Mouse (Mus musculus): ENCODE data around the gene Kpna7. TPM values are rescaled to one million over a fixed set of nuclear protein-coding genes. Genes with fewer than 3 reads are reported as not detected.
"Not testable (repeated sequence)": the region's sequence is repeated elsewhere in the genome, so short reads cannot be mapped to it uniquely, and the experiment has no call there.

Gene Kpna7
- polyA plus RNA-seq, 1 experiment from 2014 or later: not detected

- Histone ChIP-seq H3K4me2 (no peak overlapping the region), H3K4me1 (no peaks in the 10 kb centered on the region)
- no peak for ATAC-seq (replicated peaks)
These were observed 25.1 kb downstream of the Kpna7 start for GRCm38 (mm10) chr5:145058722-145059121.

GRCm38 (mm10) chr5:145057907-145058306 is 25.9 kb downstream of the Kpna7 start:
- Histone ChIP-seq H3K4me3 (no peak overlapping the region), H3K27ac (no peak overlapping the region), H3K27me3 (replicated peaks) (no peaks in the 10 kb centered on the region), H3K9me3 (no peaks in the 10 kb centered on the region), H3K9ac (no peak overlapping the region), H3K36me3 (replicated peaks) (no peaks in the 10 kb centered on the region), H3K4me2 (no peak overlapping the region), H3K4me1 (no peaks in the 10 kb centered on the region)
- 58% methylated on average over 8 of the region's 8 CpGs for WGBS
- no peak for ATAC-seq (replicated peaks)

More at GRCm38 (mm10) chr5:145058722-145059121, 25.1 kb downstream of the Kpna7 start:
- H3K9me3 ChIP-seq: no peaks in the 10 kb centered on the region
- WGBS: 89% methylated on average over 7 of the region's 7 CpGs
- H3K27me3 ChIP-seq (replicated peaks): no peaks in the 10 kb centered on the region
- no peak overlapping the region for H3K9ac ChIP-seq
- no peaks in the 10 kb centered on the region for H3K36me3 ChIP-seq (replicated peaks)
- no peak overlapping the region for H3K4me3 ChIP-seq
- no peak overlapping the region for H3K27ac ChIP-seq

DNA sequence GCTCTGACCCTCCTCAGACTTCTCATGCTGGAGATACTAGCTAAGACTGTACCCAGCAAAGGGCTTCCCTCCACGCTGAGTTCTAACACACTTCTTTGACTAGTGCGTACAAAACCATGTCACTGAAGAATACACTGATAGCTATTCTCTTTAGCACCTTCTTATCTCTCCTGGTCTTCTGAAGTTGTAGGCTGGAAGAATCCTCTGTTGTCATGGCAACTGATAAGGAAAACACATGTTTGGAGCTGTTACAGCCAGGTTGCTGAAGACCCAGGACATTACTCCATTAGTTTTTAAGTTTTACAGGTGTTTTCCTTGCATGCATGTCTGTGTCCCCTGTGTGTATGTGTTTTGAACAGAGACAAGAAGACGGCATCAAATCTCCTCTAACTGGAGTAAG is 29.6 kb downstream of the Kpna7 start:
- not testable (repeated sequence) for H3K4me2 ChIP-seq; H3K27ac ChIP-seq; H3K27me3 ChIP-seq (replicated peaks); H3K9ac ChIP-seq; H3K4me3 ChIP-seq; H3K4me1 ChIP-seq; H3K9me3 ChIP-seq; H3K36me3 ChIP-seq (replicated peaks); ATAC-seq (replicated peaks)
- WGBS: 84% methylated on average over 3 of the region's 3 CpGs

- H3K4me1 ChIP-seq; H3K4me3 ChIP-seq; H3K27me3 ChIP-seq (replicated peaks); H3K36me3 ChIP-seq (replicated peaks); ATAC-seq (replicated peaks); H3K9me3 ChIP-seq; H3K9ac ChIP-seq; H3K4me2 ChIP-seq; H3K27ac ChIP-seq: not testable (repeated sequence)
- 83% methylated on average over 3 of the region's 3 CpGs for WGBS
These were observed 41.1 kb downstream of the Kpna7 start, which contains the start of gene 1700018F24Rik for GRCm38 (mm10) chr5:145042690-145043089. Gene 1700018F24Rik (plus strand): TSS chr5:145042990.

GRCm38 (mm10) chr5:145041628-145042027 is 42.2 kb downstream of the Kpna7 start:
- H3K9me3 ChIP-seq: no peaks in the 10 kb centered on the region
- no peak for ATAC-seq (replicated peaks)
- H3K4me1 ChIP-seq: no peaks in the 10 kb centered on the region
- H3K27me3 ChIP-seq (replicated peaks): no peaks in the 10 kb centered on the region
- no peak overlapping the region for H3K27ac ChIP-seq
- H3K4me3 ChIP-seq: no peak overlapping the region
- no peaks in the 10 kb centered on the region for H3K36me3 ChIP-seq (replicated peaks)
- H3K4me2 ChIP-seq: no peak overlapping the region
- H3K9ac ChIP-seq: no peak overlapping the region
- WGBS: 49% methylated on average over 4 of the region's 4 CpGs

DNA sequence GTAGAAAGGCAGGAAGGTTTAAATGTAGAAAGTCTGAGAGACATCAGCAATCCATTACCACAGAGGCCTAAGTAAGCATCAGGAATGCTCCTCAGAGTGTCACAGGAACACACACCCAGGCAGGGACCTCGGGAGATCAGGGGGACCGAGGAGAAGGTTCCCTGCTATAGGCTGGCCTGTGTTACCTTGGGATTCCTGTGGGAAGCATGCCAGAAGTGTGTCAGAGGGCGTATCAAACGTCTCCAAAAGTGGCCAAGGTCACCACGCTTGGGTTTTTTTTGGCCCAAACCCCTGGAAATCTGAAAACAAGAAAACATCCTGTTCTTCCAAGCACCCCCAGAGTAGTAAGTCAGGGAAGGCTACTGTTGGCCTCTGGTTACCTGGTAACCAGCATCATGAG is 51.4 kb downstream of the Kpna7 start, which contains the start of gene Gm4871:
Gene Gm4871, minus strand, starts transcription at position 364 of the 400 bp plus-strand sequence.
- not testable (repeated sequence) for H3K36me3 ChIP-seq (replicated peaks); H3K4me2 ChIP-seq; H3K4me3 ChIP-seq; H3K9ac ChIP-seq; H3K27ac ChIP-seq; H3K9me3 ChIP-seq; H3K4me1 ChIP-seq; ATAC-seq (replicated peaks); H3K27me3 ChIP-seq (replicated peaks)
- 75% methylated on average over 5 of the region's 5 CpGs for WGBS

- not testable (repeated sequence) for H3K4me2 ChIP-seq; H3K4me3 ChIP-seq; H3K9ac ChIP-seq; H3K27ac ChIP-seq; ATAC-seq (replicated peaks); H3K9me3 ChIP-seq; H3K27me3 ChIP-seq (replicated peaks); H3K36me3 ChIP-seq (replicated peaks); H3K4me1 ChIP-seq
- 82% methylated on average over 1 of the region's 1 CpGs for WGBS
These were observed 53.4 kb downstream of the Kpna7 start for GRCm38 (mm10) chr5:145030476-145030875.

DNA sequence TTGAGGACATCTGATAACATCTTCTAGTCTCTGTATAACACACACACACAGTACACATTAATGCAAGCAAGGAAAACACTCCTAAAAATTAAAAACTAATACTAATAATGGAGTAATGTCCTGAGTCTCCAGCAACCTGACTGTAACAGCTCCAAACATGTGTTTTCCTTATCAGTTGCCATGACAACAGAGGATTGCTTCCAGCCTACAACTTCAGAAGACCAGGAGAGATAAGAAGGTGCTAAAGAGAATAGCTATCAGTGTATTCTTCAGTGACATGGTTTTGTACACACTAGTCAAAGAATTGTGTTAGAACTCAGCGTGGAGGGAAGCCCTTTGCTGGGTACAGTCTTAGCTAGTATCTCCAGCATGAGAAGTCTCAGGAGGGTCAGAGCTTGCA is 63.1 kb downstream of the Kpna7 start:
- H3K27me3 ChIP-seq (replicated peaks); H3K4me3 ChIP-seq; H3K36me3 ChIP-seq (replicated peaks); ATAC-seq (replicated peaks); H3K27ac ChIP-seq; H3K9ac ChIP-seq; H3K4me2 ChIP-seq; H3K9me3 ChIP-seq; H3K4me1 ChIP-seq: not testable (repeated sequence)
- 67% methylated on average over 1 of the region's 1 CpGs for WGBS

DNA sequence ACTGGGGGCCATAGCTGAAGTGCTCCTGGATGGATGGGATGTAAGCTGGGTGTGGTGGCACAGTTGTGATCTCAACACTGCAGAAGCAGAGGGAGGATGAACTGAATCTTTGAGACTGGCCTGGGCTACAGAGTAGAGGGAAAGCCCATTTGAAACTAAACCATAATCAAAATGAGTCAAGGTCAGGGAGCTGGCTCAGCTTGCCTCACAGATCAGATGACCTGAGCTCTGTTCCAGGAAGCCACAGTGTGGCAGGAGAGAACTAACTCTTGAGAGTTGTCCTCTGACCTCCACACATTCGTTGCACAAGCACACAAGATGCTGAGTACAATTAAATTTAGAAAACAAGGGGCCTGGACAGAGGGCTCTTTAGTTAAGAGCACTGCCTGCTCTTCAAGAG is 63.6 kb downstream of the Kpna7 start:
- not testable (repeated sequence) for H3K27ac ChIP-seq; H3K27me3 ChIP-seq (replicated peaks); H3K9ac ChIP-seq; H3K4me1 ChIP-seq; H3K4me3 ChIP-seq; H3K9me3 ChIP-seq; H3K36me3 ChIP-seq (replicated peaks); ATAC-seq (replicated peaks); H3K4me2 ChIP-seq
- 50% methylated on average over 1 of the region's 1 CpGs for WGBS

GRCm38 (mm10) chr5:145016761-145017160 is 67.1 kb downstream of the Kpna7 start:
- ATAC-seq (replicated peaks); H3K27me3 ChIP-seq (replicated peaks); H3K9me3 ChIP-seq; H3K9ac ChIP-seq; H3K4me1 ChIP-seq; H3K4me2 ChIP-seq; H3K36me3 ChIP-seq (replicated peaks); H3K27ac ChIP-seq; H3K4me3 ChIP-seq: not testable (repeated sequence)
- WGBS: 28% methylated on average over 2 of the region's 2 CpGs

DNA sequence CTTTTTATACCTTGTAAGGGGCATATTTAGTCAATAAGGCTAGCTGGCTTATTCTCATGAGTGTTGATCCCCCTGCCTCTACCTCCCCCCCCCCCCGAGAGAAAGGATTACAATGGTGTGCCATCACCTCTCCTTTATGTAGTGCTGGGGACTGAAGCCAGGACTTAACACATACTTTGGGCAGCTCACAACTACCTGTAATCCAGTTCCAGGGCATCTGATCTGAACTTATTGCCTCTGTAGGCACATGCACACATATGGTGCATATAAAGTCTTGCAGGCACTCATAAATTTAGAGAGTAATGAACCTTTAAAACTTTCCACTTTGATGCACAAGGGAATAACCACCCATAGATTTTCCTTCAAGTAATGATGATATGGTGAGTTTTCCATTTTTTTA is 69.6 kb downstream of the Kpna7 start:
- no peaks in the 10 kb centered on the region for H3K27me3 ChIP-seq (replicated peaks)
- H3K4me3 ChIP-seq: no peak overlapping the region
- ATAC-seq (replicated peaks): no peak
- H3K9me3 ChIP-seq: no peaks in the 10 kb centered on the region
- no peaks in the 10 kb centered on the region for H3K36me3 ChIP-seq (replicated peaks)
- no peak overlapping the region for H3K9ac ChIP-seq
- no peak overlapping the region for H3K27ac ChIP-seq
- H3K4me1 ChIP-seq: no peaks in the 10 kb centered on the region
- no peak overlapping the region for H3K4me2 ChIP-seq
- 63% methylated on average over 1 of the region's 1 CpGs for WGBS

GRCm38 (mm10) chr5:145008878-145009659 is 74.8 kb downstream of the Kpna7 start:
- ATAC-seq (replicated peaks): no peak
- no peak overlapping the region for H3K4me2 ChIP-seq
- H3K27ac ChIP-seq: no peak overlapping the region
- no peaks in the 10 kb centered on the region for H3K27me3 ChIP-seq (replicated peaks)
- H3K36me3 ChIP-seq (replicated peaks): no peaks in the 10 kb centered on the region
- 92% methylated on average over 15 of the region's 15 CpGs for WGBS
- H3K4me3 ChIP-seq: no peak overlapping the region
- no peaks in the 10 kb centered on the region for H3K4me1 ChIP-seq
- H3K9me3 ChIP-seq: no peaks in the 10 kb centered on the region
- H3K9ac ChIP-seq: no peak overlapping the region

GRCm38 (mm10) chr5:145005596-145005995 is 78.2 kb downstream of the Kpna7 start:
- ATAC-seq (replicated peaks): no peak
- no peaks in the 10 kb centered on the region for H3K9me3 ChIP-seq
- H3K27ac ChIP-seq: no peak overlapping the region
- H3K4me2 ChIP-seq: no peak overlapping the region
- H3K27me3 ChIP-seq (replicated peaks): no peaks in the 10 kb centered on the region
- no peak overlapping the region for H3K4me3 ChIP-seq
- no peaks in the 10 kb centered on the region for H3K4me1 ChIP-seq
- WGBS: 87% methylated on average over 6 of the region's 6 CpGs
- no peak overlapping the region for H3K9ac ChIP-seq
- no peaks in the 10 kb centered on the region for H3K36me3 ChIP-seq (replicated peaks)
